Mouse (Mus musculus) spleen, adult 18-20 months (tissue): ENCODE results near the gene Ublcp1.
A peak's percentile ranks its signal among the peaks of the same experiment; 100 is the strongest.

Experiments used
- DNase-seq, 2 experiments: peaks; one replicate each; pipeline ENCODE4 v3.0.0; 2022; ENCODE audit warnings: mixed read lengths in 2 of 2

The Ublcp1 gene

DNA sequence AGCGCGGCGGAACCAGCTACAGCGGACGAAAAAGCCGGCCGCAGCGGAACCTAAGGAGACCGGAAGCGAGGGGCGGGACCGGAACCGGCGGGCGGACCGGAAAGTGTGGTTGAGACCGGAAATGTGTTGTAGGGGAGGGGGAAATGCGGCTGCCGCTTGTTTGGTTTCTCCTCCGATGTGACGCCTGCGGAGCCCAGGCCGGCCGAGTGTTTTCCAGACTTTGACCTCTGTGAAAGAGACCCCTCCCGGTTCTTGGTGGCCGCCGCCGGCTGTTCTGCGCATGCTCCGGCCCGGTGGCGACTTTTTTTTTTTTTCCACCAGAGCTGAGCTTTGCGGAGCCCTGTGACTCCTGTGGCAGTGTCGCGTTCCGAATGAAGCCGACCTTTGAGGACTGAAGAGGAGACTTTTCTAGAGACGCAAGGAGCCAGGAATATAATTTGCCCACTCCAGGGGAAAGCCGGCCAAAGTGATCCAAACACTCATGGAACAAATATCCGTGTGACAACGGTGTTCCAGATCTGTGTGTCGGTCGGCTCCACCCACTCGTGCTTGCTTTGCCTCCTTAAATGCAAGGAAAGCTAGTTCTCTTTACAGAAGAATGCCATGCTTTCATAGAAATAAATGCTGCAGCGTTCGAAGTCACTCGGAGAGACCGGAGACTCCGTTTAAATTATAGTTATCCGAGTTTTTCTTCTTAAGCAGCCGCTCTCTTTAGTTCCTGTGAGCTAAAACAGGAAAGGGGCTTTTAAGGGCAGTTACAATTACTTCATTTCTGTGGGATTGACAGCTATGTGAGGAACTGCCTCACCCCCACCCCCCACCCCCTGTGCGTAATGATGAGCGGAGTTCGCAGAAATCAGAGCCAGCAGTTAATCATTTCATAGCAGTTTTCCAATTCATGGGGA is at the start of gene Ublcp1:
Gene Ublcp1 (minus strand): TSS at position 67 of the 905 bp plus-strand sequence.
- DNase-seq, result peak; percentile 95

DNA sequence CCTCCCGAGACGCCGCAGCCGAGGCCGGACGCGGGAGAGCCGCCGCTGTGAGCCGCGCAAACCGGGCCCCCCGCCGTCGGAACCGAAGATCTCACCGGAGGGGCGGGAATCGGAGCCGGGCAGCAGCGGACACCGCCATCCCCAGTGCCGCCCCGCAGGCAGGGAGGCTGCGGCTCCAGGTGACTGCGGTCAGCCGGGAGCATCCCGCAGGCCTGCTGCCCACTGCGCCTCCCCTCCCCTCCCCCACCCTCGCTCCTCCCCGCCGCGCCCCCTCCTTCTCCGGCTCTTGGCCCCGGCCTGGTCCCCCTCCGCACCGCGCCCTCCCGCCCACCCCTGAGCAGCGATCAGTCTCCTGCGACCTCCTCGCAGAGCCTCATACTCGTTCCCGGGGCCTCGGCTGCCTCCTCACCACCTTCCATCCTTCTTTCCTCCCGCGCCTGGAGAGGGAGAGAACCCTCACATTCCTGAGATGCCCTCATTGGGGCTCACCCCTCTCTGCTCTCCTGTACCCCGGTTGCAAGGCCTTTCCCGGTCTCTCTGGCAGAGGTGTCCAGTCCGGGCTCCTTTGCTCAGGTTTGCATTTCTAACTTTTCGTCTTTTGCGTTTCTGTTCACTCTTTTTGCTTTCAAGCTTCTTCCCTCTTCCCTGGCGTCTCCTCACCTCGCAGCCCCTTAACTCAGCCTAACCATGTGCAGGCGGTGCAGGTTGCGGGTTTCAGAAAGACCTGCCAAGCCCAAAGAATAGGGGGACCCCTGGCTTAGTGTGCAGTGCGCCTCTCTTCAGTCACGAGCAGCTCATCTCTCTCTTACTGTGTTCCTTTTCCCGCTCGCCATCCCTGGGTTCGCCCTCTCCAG is 49.0 kb upstream of the Ublcp1 start:
- DNase-seq, result peak; percentile 30 to 45

DNA sequence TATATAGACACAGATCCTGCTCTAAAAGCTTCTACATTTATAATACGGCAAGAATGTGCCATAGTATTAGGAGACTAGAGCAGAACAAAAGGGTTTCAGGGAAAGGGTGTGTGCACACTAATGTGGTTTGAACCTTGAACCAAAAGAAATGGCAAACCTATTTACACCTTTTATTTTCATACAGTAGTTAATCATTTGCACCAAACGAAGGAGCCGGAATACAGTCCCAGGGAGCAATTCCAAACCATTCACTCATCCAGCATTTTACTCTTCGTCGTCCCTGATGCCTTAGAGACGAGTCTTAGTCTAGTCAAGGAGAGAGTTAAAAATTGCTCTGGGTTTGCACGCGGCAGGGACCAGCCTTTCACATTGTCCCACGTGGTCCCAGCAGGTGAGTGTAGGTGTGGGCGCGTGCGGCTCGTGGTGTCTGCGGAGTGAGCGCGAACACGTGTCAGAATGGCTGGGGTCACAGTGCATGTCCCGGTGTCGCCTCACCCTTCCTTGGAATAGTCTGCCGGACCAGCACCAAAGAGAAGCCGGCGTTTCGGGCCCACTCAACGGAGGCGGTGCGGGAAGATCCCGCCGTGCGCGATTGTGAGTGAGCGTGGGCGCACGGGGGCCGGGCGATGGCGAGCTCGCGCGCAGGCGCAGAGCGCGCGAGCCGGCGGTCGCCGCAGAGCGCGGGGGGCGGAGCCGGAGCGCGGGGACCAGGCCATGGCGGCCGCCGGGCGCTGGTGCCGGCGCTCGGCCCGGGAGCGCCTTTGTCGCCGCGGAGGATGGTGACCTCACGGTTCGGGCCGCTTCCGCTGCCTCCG is 48.2 kb upstream of the Ublcp1 start, which contains the start of gene Rnf145:
Gene Rnf145 (plus strand): TSS at position 684 of the 815 bp plus-strand sequence.
- peak; percentile 71 to 77 for DNase-seq

DNA sequence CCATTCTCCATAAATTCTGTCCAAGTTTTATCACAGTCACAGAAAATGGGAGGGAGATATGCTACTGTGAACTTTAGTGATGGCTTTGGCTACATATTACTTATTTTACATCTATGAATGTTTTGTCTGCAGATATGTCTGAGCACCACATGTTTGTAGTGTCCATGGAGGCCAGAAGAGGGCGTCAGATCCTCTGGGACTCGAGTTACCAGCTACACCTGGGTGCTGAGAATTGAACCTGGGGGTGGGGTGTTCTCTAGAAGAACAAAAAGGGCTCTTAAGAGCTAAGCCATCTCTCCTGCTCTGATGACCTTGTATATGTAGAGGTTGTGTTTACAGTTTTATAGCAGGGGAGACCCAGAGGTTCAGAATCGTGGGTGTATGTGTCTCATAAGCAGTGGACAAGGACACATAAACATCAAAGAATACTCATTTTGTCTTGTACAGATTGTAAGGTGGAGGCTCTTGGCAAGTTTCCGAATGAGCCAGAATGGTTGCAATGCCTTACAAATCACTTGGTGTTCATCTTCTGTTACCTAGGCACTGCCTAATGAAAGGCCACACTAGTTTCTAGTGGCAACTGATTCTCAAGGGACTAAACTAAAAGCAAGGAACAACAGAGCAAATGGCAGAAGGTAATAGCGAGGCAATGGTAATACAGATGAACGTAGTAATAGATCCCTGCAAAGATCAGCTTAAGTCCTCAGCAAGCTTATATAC is 47.4 kb upstream of the Ublcp1 start:
- no peak for DNase-seq

DNA sequence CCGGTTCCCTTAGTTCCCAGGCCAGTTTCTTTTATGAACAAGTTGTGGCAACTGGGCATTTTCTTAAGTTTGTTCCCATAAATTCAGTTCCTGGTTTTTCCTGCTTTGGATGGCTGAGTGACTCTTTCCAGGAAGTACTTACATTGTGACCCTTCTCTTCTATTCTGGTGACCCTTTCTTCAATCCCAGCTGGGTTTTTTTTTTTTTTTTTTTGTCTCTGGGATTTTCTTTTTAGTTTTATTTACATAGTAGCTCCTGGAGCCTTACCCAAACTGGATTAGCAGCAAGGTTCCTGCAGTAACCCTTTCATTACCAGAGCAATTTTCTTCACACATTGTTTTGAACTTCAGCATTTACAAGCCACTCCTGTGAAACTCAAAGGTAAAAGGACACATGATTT is 46.1 kb upstream of the Ublcp1 start:
- no peak for DNase-seq

DNA sequence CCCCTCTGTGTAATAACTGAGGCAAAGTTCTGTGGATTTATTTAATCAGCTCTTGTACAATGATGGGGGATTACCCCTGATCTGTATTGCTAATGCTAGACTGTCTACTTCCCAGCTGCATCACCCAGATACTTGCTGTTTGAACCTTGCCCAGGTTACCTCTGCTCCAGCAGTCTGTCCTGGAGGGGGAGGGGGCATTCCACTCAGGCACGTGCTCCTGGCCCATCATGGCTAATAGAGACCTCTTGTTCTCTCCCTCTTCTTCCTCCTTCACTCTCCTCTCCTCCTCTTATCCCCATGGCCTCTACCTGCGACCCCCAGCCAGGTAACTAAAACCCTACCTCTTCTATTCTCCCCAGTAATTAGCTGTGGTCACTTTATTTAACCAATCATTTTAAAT is 44.4 kb upstream of the Ublcp1 start:
- DNase-seq, result no peak

DNA sequence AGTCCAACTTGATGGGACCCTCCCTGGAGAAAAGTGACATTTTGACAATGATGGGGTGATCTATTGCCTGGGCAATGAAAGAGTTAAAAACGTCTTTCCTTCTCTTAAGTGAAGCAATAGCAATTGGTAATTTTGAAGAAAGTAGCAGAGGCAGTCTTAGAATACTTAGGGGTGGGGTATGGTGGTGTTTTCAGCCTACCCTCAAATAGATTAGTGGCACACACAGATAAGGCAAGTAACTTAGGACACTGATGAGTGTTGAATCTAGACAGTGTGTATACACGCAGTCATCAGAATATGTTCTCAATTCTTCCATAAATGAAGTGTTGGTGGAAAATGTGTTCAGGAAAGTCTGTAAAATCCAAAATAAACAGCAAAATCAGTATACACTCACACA is 42.7 kb upstream of the Ublcp1 start:
- no peak for DNase-seq

DNA sequence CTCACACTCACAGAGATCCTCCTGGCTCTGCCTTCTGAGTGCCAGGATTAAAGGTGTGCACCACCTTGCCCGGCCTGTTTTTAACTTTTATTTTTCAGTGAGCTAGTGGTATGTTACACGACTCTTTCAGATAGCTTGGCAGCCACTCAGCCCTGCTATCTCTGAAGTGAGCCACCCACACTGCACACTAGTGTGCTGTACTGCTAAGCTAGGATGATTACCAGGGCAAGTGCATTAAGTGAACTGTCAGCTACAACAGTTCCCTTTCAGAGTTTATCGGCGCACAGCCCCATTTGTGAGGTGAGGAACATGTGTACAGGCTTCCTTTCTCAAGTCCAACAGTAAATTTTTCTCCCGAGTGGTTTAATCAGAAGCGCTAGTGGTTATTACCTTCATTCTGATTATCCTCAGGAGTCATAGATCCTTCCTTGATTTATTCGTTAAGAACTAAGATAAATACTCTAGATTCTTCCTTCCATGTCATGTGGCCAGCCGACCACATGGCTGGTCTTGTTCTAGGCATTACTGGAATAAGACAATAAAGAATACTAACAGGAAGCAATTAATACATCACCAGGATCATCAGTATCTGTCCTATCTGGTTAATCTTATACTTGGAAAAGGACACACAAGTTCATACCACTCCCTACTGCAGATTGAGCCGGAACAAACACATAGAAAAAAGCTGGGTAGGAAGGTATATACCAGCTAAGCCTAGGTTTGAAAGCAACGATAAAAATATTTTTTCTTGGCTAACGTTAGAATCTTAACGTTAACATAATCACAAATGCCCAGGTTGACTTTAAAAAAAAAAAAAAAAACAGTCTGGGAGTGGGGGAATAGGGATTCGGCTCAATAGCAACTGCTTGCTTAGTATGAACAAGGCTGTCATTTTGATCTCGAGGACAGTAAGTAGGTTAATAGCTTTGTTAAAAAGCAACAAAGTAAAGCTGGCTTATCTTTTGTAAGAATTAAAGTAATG is 42.0 kb upstream of the Ublcp1 start:
- DNase-seq, result no peak

DNA sequence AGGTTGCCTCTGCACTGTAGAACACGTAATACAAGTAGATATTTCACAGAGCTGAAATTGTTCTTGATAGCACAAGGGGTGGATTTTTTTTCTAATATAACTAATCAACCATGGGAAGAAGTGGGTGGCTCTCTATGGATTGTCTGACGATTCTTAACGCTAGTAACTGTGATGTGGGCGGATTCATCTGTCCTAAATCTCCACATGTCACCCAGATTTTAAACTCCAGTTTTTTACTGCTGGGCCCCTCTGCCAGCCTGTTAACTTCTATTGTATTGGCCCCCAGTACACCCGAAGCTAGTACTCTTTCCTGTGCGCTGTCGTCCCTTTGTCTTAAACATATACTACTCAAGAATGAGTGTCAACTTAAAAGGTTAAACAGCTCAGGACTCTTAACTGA is 40.1 kb upstream of the Ublcp1 start:
- no peak for DNase-seq

DNA sequence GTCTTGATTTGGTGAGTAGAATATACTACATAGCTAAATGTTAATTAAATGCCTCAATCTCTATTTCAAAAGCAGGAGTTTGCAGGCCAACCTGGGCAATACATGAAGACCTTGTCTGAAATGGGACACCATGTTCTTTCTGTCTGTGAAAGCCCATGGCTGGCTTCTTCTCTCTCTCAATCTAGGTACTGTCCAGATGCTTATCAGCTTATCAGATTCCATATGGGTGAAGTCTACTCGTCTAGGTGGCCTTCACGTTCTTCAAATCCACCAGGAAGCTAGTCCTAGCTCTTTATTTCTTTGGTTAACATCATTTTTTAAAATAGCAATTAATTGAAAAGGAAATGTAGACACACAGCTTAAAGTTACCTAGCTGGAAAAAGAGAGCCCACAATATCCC is 39.6 kb upstream of the Ublcp1 start:
- no peak for DNase-seq

DNA sequence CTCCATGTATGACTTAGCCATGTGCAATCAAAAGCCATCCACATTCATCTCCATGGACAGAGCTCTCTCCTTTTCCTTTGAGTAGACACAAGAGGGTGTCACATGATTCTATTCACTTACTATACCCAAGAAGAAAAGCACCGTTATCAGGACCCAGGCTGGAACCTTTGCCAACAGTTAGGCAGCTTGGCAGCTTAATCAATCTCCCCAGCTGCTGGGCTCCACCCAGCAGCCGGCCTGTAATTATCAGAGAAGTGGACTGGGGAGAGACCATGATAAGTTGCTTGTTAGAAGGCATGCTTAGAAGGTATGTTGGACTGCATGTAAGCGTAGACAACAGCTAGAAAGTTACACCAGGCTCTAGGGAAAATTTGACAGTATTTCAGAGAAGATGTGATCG is 38.6 kb upstream of the Ublcp1 start:
- DNase-seq, result no peak

DNA sequence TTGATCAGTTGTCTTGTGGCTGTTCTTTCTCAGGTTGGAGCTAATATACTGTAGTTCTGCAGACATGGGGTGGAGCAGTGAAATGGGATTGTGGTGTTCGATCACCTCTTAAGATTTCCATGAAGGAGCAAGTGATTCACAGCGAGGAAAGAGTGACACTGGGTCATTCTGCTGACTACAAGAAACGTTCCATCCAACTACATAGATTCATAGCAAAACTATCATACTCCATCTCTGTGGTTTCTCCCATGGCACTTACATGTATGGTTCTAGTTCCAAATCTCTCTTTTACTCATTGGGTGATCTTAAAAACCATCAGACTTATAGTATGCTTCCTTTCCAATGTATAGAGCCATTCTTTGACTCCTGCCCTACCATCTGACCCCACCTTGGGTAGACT is 34.5 kb upstream of the Ublcp1 start:
- no peak for DNase-seq

DNA sequence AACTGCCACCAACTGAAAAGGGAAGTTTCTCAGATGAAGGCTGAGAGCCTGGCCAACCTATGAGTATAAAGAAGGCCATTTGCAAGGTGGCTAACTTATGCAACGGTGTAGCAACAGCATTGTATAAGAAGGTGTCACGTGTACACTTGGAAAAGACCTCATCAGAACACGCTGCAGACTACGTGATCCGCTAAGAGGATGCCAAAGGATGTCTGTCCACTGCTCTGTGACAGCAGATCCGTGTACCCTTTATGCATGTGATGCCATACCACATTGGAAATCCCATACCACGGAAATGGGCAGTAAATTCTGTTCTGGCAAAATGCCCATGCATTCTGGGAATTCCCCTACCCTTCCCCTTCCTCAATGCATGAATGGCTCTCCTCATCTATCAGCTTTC is 33.8 kb upstream of the Ublcp1 start:
- no peak for DNase-seq

DNA sequence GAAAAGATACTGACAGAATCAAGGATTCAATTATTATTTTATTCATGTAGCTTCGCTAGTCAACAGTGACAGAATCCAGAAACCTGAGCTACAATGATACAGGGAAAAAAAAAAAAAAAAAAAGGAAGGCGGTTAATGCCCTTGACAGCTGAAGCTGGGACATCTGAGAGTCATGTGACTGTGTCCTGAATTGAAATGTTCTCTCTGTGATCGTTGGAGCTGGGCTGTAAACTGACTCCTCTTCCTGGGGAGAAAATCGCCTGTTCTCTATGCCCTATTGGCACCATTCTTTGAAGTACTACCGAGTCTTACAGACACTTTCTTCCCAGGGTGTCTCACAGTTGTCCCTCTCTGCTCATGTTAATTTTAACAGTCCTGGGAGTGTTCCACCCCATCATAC is 32.6 kb upstream of the Ublcp1 start:
- DNase-seq, result no peak

DNA sequence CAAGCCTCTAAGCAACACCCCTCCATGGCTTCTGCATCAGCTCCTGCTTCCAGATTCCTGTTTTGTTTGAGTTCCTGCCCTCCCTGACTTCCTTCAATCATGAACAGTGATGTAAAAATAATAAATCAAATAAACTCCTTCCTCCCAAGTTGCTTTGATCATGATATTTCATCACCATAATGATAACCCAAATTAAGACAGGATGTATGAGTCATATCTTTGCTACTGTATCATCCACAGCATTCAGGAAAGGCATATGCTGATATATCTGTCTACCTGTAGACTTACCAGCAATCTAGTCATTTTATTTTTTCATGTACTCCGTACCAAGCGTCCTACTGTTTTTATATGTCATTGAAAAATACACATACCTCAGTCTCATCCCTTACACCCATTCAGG is 31.2 kb upstream of the Ublcp1 start:
- no peak for DNase-seq

DNA sequence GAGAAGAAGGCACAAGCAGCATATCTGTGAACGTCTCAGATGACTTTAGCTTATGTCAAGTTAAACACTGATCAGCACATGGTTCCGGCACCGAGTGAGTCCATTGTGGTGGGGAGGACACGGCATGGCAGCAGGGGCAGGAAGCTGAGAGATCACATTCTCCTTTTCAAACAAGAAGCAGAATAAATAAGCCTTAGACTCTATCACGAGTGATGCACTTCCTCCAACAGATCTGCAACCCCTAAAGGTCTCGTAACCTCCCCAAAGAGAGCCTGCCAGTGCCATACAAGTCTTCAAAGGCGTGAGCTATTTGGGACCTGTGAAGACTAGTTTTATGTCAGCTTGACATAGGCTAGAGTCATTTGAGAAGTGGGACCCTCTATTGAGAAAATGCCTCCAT is 30.7 kb upstream of the Ublcp1 start:
- no peak for DNase-seq

DNA sequence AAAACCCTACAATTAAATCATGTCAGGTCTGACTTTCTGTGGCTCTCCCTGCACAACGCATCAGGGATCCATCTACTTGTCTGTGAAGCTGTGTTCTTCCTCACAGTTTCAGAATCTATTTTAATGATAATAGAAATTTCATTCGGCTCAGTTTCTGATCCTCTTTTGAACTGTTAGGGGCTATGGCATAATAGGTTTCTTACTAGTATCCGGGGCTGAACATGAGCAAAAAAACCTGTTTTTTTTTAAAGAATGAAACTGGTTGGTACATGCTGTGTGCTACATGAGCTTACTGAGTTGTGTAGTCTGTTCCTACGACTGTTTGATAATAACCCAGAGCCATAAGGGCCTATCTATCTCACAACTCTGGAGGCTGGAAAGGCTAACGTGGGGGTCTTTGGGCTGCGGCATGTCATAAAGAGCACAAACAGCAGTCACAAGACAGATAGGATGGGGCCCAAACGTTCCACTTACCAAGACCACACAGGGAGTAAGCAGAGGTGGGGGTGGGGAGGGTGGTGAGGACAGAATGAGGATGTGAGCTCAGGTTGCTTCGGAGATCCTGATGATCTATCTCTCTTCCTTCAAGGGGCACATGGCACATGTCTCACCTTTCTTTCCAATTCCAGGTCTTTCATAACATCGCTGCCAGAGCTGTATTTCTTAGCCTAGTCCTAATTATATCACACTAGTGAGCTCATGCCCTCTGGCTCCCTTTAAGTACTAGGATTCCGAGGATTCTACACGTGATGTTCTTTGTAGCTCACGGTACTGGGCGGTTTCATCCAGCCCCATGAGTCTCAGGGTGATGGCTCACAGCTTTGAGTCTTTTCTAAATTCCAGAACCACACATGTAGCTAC is 28.3 kb upstream of the Ublcp1 start:
- no peak for DNase-seq

DNA sequence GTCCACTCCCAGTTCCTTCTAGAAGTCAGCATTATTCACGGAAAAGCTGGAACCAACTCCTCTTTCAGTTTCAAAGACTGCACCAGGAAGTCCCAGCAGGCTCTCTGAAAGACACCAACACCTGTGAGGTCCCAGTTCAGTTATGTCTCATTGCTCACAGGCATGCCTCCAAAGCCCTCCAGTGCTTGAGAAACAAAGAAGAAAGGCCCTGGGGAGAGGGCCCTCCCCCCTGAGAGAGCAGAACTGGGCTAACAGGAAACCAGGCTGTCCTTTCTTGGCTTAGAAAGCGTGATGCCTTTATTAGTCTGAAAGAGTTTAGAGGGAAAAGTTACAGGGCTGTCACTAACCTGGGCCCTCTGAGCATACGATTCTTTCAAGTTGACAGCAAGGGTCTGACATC is 25.9 kb upstream of the Ublcp1 start:
- DNase-seq, result peak in 1 of 2 experiments; percentile 63

DNA sequence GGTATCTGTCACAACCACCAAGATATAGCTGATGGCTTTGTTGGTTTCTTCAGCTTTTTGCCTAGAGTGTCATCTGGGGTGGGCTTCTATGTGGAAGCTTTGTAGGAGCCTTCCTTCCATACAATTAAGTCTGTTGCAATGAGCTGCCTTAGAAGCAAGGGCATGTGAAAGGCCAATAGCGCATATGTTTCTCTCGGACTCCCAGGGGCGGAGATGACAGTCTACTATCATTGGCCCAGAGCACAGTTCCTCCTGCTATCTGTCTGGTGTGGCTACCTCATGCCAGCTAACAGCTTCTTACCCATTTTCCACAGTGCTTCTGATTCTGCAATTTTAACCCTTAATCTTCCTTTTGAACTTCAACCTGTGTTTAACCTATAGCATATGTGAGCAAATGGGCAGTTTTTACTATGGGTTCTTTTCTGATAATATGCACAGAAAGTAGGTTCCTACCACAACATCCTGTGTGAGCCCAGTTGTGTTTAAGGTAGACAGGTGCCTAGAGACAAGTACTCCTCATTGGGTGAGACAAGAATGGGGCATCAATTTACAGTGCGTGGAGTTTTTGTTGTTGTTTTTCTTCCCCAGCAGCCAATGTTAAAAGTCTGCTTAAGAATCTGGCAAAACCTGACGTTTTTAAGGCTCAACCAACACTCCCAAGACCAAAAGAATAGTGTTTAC is 24.5 kb upstream of the Ublcp1 start:
- DNase-seq, result no peak
